Mouse (Mus musculus): ENCODE measurements around the gene Nuak2.

DNA sequence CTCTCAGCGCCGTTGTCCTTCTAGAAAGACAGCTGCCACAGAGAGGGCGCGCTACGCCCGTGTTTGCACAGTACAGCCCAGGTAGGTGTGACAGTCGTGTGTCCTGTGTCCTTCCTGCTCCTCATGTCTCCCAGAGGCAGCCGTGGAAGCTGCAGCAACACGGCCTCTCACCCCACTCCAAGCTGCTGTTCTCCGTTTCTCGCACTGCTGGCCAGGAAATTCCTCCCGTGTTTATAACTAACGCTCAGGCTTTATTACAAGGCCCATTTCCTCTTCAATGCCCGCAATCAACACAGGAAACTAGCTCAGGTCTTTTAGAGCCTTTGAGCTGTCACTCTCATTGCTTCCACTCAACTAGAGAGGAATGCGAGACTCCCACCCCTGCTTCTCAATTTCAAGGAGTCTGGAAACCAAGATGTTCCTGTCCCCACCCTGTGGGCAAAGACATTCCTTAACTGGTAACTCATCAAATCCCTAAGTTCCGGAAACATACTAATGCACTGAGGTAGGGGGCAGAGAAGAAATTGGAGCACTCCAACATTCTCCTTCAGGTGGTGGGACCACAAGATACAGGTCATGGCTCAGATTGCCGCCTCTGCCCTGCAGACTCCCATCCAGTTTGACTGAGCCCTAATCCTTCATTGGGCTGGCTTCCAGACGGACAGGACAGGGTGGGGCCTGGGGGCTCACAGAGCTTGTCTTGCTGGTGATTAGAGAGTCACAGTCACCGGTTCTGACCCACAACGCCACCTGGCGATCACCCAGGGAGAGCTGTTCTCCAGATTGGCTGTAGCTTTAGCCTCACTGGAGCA lies 23.4 kb upstream of the Nuak2 start:
- TF ChIP-seq CTCF (IDR thresholded peaks at IDR 0.05; ENCODE audit: low read depth) (peak; percentile 37), EP300 (IDR thresholded peaks at IDR 0.05; ENCODE audit: low read depth) (no peak)
